Mouse (Mus musculus): Measurements from ENCODE around the gene Trmt1.

Gene Trmt1

DNA sequence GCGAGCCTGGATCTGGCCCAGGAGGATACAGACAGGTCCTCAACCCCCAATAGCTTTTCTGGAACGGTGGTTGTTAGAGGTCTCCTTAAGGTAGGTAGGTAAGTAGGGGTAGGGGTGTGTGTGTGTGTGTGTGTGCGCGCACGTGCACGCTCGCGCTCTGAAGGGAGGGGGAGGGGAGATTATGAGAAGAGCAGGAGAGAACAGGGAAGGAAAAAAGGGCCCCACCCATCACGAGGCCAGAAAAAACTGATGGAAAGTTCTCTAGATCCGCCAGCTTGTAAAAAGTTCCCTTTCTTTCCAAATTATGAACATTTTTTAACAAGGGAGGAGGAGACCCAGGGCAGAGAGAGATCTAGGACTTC, 56.9 kb downstream of the Trmt1 start:
- in situ Hi-C loops (cut with MboI; ENCODE audit: unreplicated experiment in 2 of 2): no loop called here

GRCm38 (mm10) chr8:84743517-84744420, 57.7 kb downstream of the Trmt1 start:
- in situ Hi-C loops (cut with MboI; ENCODE audit: unreplicated experiment in 2 of 2): no loop called here

GRCm38 (mm10) chr8:84745032-84745925, 59.2 kb downstream of the Trmt1 start:
- in situ Hi-C loops (cut with MboI; ENCODE audit: unreplicated experiment in 2 of 2): no loop called here

All from v-Abl transformed pro-B cells (cell line).